In genomic region chr2:127842421-127842820, GRCm38 (mm10) we compare ENCODE assay signal across 15 mouse cellular contexts. TPM values are rescaled to one million over a fixed set of nuclear protein-coding genes. Genes with fewer than 3 reads are reported as not detected.
"Had no signal": no experiment of that assay in that cellular context is flagged by ENCODE, and none has a peak within 500 bp of the region (broad histone marks: within the 10 kb centered on the region; RNA-seq: fewer than 3 reads in every experiment).

No protein-coding gene starts in this region.

- DNase-seq: lung, adult 18-20 months; lung, embryonic 14.5 days; lung, postnatal 10 days; lung, postnatal 4 days; midbrain, embryonic 14.5 days; retina, postnatal 1 day; right cerebral cortex, adult 18-20 months; right cerebral cortex, postnatal 25 days; right cerebral cortex, postnatal 4 days; spleen, adult 18-20 months; thymus, adult 18-20 months; thymus, postnatal 14 days; thymus, postnatal 36 days had no signal

RNA-seq across cellular contexts. Expression of gene Acoxl, which starts 3.7 kb away (rescaled TPM):
- polyA plus RNA-seq: midbrain, embryonic 12.5 days; midbrain, embryonic 16.5 days had no signal
